Mouse (Mus musculus): Measurements from ENCODE around the gene Nckap5.

GRCm38 (mm10) chr1:126253934-126254333, 576.7 kb downstream of the Nckap5 start:
- TF ChIP-seq POLR2A (IDR thresholded peaks at IDR 0.05; ENCODE audit: borderline replicate concordance, control insufficient read depth, low read depth, low read length) (no peak), CTCF (IDR thresholded peaks at IDR 0.05; ENCODE audit: control insufficient read depth, insufficient read depth, low read length) (no peak)
